Mouse (Mus musculus) heart, postnatal 36 days (tissue): ENCODE data around the gene Mpp3. TPM values are rescaled to one million over a fixed set of nuclear protein-coding genes. Genes with fewer than 3 reads are reported as not detected.
A peak's percentile ranks its signal among the peaks of the same experiment; 100 is the strongest.

Source experiments
- DNase-seq, 2 experiments: peaks; one replicate each; pipeline ENCODE4 v3.0.0; 2021 to 2022
- intact Hi-C: fragments of 180-260 bp; cut with DNase I; formaldehyde crosslinking; loops from one replicate; pipeline ENCODE4 v1.15.1; 2025
- total RNA-seq, 2 experiments: library from RNA; stranded (reverse); gene quantifications; 2 replicates each; pipeline ENCODE4 v1.2.3; 2021

Mpp3 gene
- total RNA-seq, 2 experiments from 2014 or later = 1.7 to 1.9 TPM

- DNase-seq = no peak
- intact Hi-C loops = loop anchor here (1.0 kb wide), 2 partner anchors 13 to 54 kb away; no protein-coding TSS in a partner anchor
These were observed 12.4 kb upstream of the Mpp3 start for GRCm38 (mm10) chr11:102040646-102041045.

- intact Hi-C loops = loop anchor here (1.0 kb wide), 2 partner anchors 13 to 54 kb away; no protein-coding TSS in a partner anchor
- DNase-seq = peak; percentile 90 to 98
These were observed 11.9 kb upstream of the Mpp3 start for GRCm38 (mm10) chr11:102040138-102040524.

GRCm38 (mm10) chr11:102039487-102040137, 11.4 kb upstream of the Mpp3 start:
- no peak for DNase-seq
- intact Hi-C loops = loop anchor here (1.0 kb wide), 2 partner anchors 12 to 53 kb away; no protein-coding TSS in a partner anchor

- intact Hi-C loops = no loop called here
- DNase-seq = no peak
These were observed 9.5 kb upstream of the Mpp3 start for GRCm38 (mm10) chr11:102037789-102038188.

GRCm38 (mm10) chr11:102036336-102036735, 8.1 kb upstream of the Mpp3 start:
- no peak for DNase-seq
- intact Hi-C loops = no loop called here

- no peak for DNase-seq
- intact Hi-C loops = no loop called here
These were observed 7.2 kb upstream of the Mpp3 start for GRCm38 (mm10) chr11:102035456-102035960.

GRCm38 (mm10) chr11:102034887-102035286, 6.6 kb upstream of the Mpp3 start:
- DNase-seq = no peak
- intact Hi-C loops = no loop called here

GRCm38 (mm10) chr11:102033055-102033591, 4.9 kb upstream of the Mpp3 start:
- intact Hi-C loops = no loop called here
- no peak for DNase-seq

- intact Hi-C loops = no loop called here
- no peak for DNase-seq
These were observed 2.9 kb upstream of the Mpp3 start for GRCm38 (mm10) chr11:102031149-102031548.

- intact Hi-C loops = no loop called here
- DNase-seq = no peak
These were observed 1.7 kb upstream of the Mpp3 start for GRCm38 (mm10) chr11:102029966-102030365.

GRCm38 (mm10) chr11:102029304-102029703, 1.0 kb upstream of the Mpp3 start:
- no peak for DNase-seq
- intact Hi-C loops = no loop called here

GRCm38 (mm10) chr11:102027361-102028017, 772 bp downstream of the Mpp3 start:
- DNase-seq = no peak
- intact Hi-C loops = loop anchor here (1.0 kb wide), 1 partner anchor 13 kb away; no protein-coding TSS in a partner anchor

- peak; percentile 68 to 74 for DNase-seq
- intact Hi-C loops = loop anchor here (1.0 kb wide), 1 partner anchor 13 kb away; no protein-coding TSS in a partner anchor
These were observed 1.4 kb downstream of the Mpp3 start for GRCm38 (mm10) chr11:102026694-102027360.

- intact Hi-C loops = no loop called here
- DNase-seq = no peak
These were observed 2.1 kb downstream of the Mpp3 start for GRCm38 (mm10) chr11:102025991-102026660.

- no peak for DNase-seq
- intact Hi-C loops = no loop called here
These were observed 2.9 kb downstream of the Mpp3 start for GRCm38 (mm10) chr11:102025354-102025753.

- DNase-seq = no peak
- intact Hi-C loops = no loop called here
These were observed 3.4 kb downstream of the Mpp3 start for GRCm38 (mm10) chr11:102024875-102025274.

GRCm38 (mm10) chr11:102024084-102024758, 4.0 kb downstream of the Mpp3 start:
- DNase-seq = no peak
- intact Hi-C loops = no loop called here

- no peak for DNase-seq
- intact Hi-C loops = no loop called here
These were observed 4.9 kb downstream of the Mpp3 start for GRCm38 (mm10) chr11:102023406-102023805.

GRCm38 (mm10) chr11:102021196-102021595, 7.1 kb downstream of the Mpp3 start:
- no peak for DNase-seq
- intact Hi-C loops = no loop called here

- intact Hi-C loops = no loop called here
- DNase-seq = no peak
These were observed 8.5 kb downstream of the Mpp3 start for GRCm38 (mm10) chr11:102019736-102020135.
